In genomic region chr5:148550393-148550792, GRCm38 (mm10) we compare ENCODE assay signal across 9 mouse cellular contexts. TPM values are rescaled to one million over a fixed set of nuclear protein-coding genes. Genes with fewer than 3 reads are reported as not detected.
DNase-seq lines count a peak whose midpoint lies in the region; ATAC-seq lines count a peak whose summit lies in the region.
"Had no signal": no experiment of that assay in that cellular context is flagged by ENCODE, and none has a peak within 500 bp of the region (broad histone marks: within the 10 kb centered on the region; RNA-seq: fewer than 3 reads in every experiment).

No protein-coding gene starts in this region.

- 2% methylated on average over 6 of the region's 6 CpGs for WGBS in limb, embryonic 12.5 days
- under 1% methylated on average over 6 of the region's 6 CpGs for WGBS in midbrain, embryonic 15.5 days

- peak overlapping the region; percentile 88 for H3K4me2 ChIP-seq in limb, embryonic 12.5 days
- peak overlapping the region; percentile 76 for H3K4me2 ChIP-seq in midbrain, embryonic 15.5 days

- H3K4me1 ChIP-seq in limb, embryonic 12.5 days (replicated peaks): peaks cover 45% of the 10 kb centered on the region
- peaks cover 52% of the 10 kb centered on the region for H3K4me1 ChIP-seq in midbrain, embryonic 15.5 days

- DNase-seq in adrenal gland, postnatal 14 days: peak; percentile 37
- DNase-seq in adrenal gland, adult 8-10 months: no peak
- peak; percentile 47 for DNase-seq in 3T3-L1 (ENCODE audit: low read depth, low spot score)
- DNase-seq in cerebellum, postnatal 36 days: peak; percentile 20 to 38
- peak; percentile 41 to 50 for DNase-seq in heart, postnatal 10 days
- no peak for DNase-seq in urinary bladder, postnatal 14 days (ENCODE audit: low spot score)

- intact Hi-C loops in heart, postnatal 10 days (cut with DNase I): no loop called here

- peak overlapping the region; percentile 74 for H3K4me3 ChIP-seq in limb, embryonic 12.5 days (replicated peaks)
- H3K4me3 ChIP-seq in midbrain, embryonic 15.5 days: peak overlapping the region; percentile 84

- no peak overlapping the region for H3K27ac ChIP-seq in limb, embryonic 12.5 days
- H3K27ac ChIP-seq in midbrain, embryonic 15.5 days: peak overlapping the region; percentile 40

- peak overlapping the region; percentile 37; the same call in 1 of the 2 replicates for H3K9ac ChIP-seq in limb, embryonic 12.5 days (replicated peaks)
- H3K9ac ChIP-seq in midbrain, embryonic 15.5 days: peak overlapping the region; percentile 70

- no peak for ATAC-seq in limb, embryonic 12.5 days (ENCODE audit: insufficient number of reproducible peaks, insufficient read depth, low FRiP score, low TSS enrichment, low read depth)
- no peak for ATAC-seq in midbrain, embryonic 15.5 days (replicated peaks)
- ATAC-seq: Patski had no signal

- H3K9me3 ChIP-seq in limb, embryonic 12.5 days: no peaks in the 10 kb centered on the region
- no peaks in the 10 kb centered on the region for H3K9me3 ChIP-seq in midbrain, embryonic 15.5 days

- no peaks in the 10 kb centered on the region for H3K36me3 ChIP-seq in limb, embryonic 12.5 days
- H3K36me3 ChIP-seq in midbrain, embryonic 15.5 days (replicated peaks): no peaks in the 10 kb centered on the region

- peaks cover 20% of the 10 kb centered on the region for H3K27me3 ChIP-seq in limb, embryonic 12.5 days
- no peaks in the 10 kb centered on the region for H3K27me3 ChIP-seq in midbrain, embryonic 15.5 days (replicated peaks)
- H3K27me3 ChIP-seq: Patski had no signal

RNA-seq across cellular contexts. Expression of gene Ubl3, which starts 2.2 kb away (rescaled TPM):
- total RNA-seq in adrenal gland, postnatal 14 days (2021): 119 and 123 TPM in 2 replicates
- total RNA-seq in adrenal gland, adult 8-10 months (2022): 100 to 1,000 TPM; 150 to 176 (median 164) TPM
- 10 to 100 TPM; 80.1 to 96.8 TPM for total RNA-seq in heart, postnatal 10 days (2021)
- 73.1 and 74.3 TPM in 2 replicates for polyA plus RNA-seq in limb, embryonic 12.5 days (2016; fragmentation: Nextera tagmentation; extraction: Ambion mirVana)
- polyA plus RNA-seq in midbrain, embryonic 15.5 days (2015; fragmentation: Nextera tagmentation; extraction: Ambion mirVana): 78.7 and 84.4 TPM in 2 replicates

Comparison
In these comparisons a context has a peak if more than half of its experiments do, and no peak if none do; other contexts are left out.
1. DNase-seq: peak in adrenal gland, postnatal 14 days (single experiment), 3T3-L1 (single experiment), cerebellum, postnatal 36 days (2 of 2) and heart, postnatal 10 days (2 of 2); none in adrenal gland, adult 8-10 months (single experiment) and urinary bladder, postnatal 14 days (single experiment).